Mouse (Mus musculus) hindbrain, embryonic 15.5 days (tissue): ENCODE data around the gene Fbxo34. TPM values are rescaled to one million over a fixed set of nuclear protein-coding genes. Genes with fewer than 3 reads are reported as not detected.

Experiments
- ATAC-seq: fragments of 200-750 bp; cut with Nextera tagmentation; 2 replicates; pipeline ENCODE4 v1.8.0; 2017; ENCODE audit warnings: low read depth, moderate number of reproducible peaks, moderate TSS enrichment; ENCODE audit not compliant: low FRiP score
- H3K27ac ChIP-seq: fragments of 300-500 bp; sonication (generic); replicated peaks from 2 replicates; pipeline ENCODE4 v1.5.1; 2015; ENCODE audit warnings: mild to moderate bottlenecking, inconsistent platforms
- H3K27me3 ChIP-seq: fragments of 300-500 bp; sonication (generic); 2 replicates; pipeline ENCODE4 v1.6.1; 2015; ENCODE audit warnings: control low read depth, inconsistent platforms
- H3K36me3 ChIP-seq: fragments of 300-500 bp; sonication (generic); 2 replicates; pipeline ENCODE4 v1.6.1; 2015; ENCODE audit warnings: control low read depth, inconsistent platforms
- H3K4me1 ChIP-seq: fragments of 300-500 bp; sonication (generic); replicated peaks from 2 replicates; pipeline ENCODE4 v1.6.1; 2015; ENCODE audit warnings: control low read depth, inconsistent platforms
- H3K4me2 ChIP-seq: fragments of 300-500 bp; sonication (generic); 2 replicates; pipeline ENCODE4 v1.6.1; 2015; ENCODE audit warnings: moderate library complexity, mild to moderate bottlenecking, inconsistent platforms
- H3K4me3 ChIP-seq: fragments of 300-500 bp; sonication (generic); 2 replicates; pipeline ENCODE4 v1.5.1; 2015; ENCODE audit warnings: mild to moderate bottlenecking, inconsistent platforms
- H3K9ac ChIP-seq: fragments of 300-500 bp; sonication (generic); 2 replicates; pipeline ENCODE4 v1.6.1; 2015; ENCODE audit warnings: inconsistent platforms
- H3K9me3 ChIP-seq: fragments of 300-500 bp; sonication (generic); 2 replicates; pipeline ENCODE4 v1.6.1; 2016; ENCODE audit warnings: control low read depth, inconsistent platforms
- WGBS: fragments of 180-500 bp; shearing (Covaris S2); methylation state at CpG from one replicate; pipeline ENCODE4 v1.1.7; 2015; 5-methylcytosine and 5-hydroxymethylcytosine counted together
- polyA plus RNA-seq: library from polyadenylated mRNA; unstranded; fragments of >200 nt; fragmentation: Nextera tagmentation; extraction: Ambion mirVana; gene quantifications from 2 replicates; pipeline ENCODE4 v1.2.1, GENCODE M21; 2015

The Fbxo34 gene
- polyA plus RNA-seq, 1 experiment from 2014 or later: 31.4 TPM

DNA sequence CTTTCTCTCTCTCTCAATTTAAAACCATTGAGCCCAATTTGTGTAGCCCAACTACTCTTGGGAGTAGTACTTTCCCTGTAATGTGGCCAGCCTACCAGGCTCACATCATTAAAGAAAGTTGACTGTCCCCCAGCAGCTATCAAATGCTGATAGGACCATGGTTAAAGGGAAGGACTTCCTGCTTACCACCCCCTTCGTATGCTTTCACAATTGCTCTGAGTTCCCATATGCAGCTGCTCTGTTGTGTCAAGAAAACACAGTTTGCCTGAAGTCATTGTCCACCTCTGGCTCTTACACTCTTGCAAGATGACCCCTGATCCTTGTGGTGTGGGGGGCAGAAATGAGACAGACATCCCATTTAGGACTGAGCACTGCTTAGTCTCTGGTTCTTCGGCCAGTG lies 5.3 kb upstream of the Fbxo34 start:
- Histone ChIP-seq H3K27ac (no peak overlapping the region), H3K27me3 (no peaks in the 10 kb centered on the region), H3K4me3 (no peak overlapping the region), H3K4me2 (no peak overlapping the region), H3K36me3 (no peaks in the 10 kb centered on the region), H3K9ac (no peak overlapping the region), H3K4me1 (no peaks in the 10 kb centered on the region), H3K9me3 (no peaks in the 10 kb centered on the region)
- no peak for ATAC-seq
- 72% methylated on average over 2 of the region's 2 CpGs for WGBS

DNA sequence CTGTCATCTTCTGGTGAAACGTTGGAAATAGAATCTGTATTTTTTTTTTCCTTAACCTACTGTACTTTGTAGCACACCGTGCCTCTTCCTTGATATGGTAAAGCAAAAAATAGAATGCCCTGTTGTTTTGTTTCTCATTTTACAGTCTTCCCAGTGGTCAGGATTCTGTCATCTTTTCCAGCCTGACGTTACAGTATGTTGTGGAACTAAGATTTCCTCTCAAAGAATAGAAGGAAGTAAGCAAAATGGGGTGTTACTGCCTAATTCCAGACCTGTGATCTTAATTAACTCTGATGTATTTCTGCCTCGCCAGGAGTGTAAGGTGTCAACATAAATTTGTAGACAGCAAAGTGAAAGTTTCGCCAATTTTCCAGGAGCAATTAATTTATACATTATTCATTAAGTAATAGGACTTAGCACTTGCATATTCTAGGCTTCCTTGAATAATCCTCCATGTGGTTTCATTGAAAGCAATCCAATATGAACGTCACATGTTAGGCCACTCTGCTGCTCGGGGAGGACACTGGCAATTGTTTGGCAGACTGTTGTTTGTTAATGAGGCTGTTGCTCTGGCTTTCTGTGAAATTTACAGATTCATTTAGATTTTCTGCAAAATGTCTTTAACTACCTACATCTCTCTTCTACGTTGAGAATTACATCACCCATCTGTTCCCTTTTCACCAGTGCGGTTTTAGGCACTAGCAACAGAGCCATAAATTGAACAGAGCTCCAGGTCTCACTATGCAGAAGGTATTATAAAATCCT lies 4.7 kb upstream of the Fbxo34 start:
- no peak overlapping the region for H3K4me3 ChIP-seq
- no peaks in the 10 kb centered on the region for H3K4me1 ChIP-seq
- no peak for ATAC-seq
- 67% methylated on average over 9 of the region's 9 CpGs for WGBS
- H3K36me3 ChIP-seq: no peaks in the 10 kb centered on the region
- H3K9ac ChIP-seq: no peak overlapping the region
- H3K9me3 ChIP-seq: no peaks in the 10 kb centered on the region
- H3K27ac ChIP-seq: no peak overlapping the region
- H3K4me2 ChIP-seq: no peak overlapping the region
- H3K27me3 ChIP-seq: no peaks in the 10 kb centered on the region

DNA sequence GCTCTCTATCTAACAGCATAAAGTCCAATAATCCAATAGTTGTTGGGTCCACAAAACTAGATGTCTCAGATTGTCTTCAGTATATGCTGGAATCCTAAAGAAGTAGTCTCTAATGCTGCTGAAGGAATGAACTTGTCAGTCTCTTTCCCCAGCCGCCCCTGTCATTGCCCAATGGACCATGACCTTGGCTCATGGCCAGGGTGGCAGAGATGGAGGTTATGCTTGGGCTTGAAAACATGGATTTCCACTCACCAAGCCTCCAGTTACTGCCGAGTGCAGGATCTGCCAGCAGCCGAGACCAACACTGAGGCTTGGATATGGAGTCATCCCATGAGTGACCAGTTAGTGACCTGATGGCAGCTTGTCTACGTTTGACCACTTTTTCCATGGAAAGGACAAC lies 9.3 kb downstream of the Fbxo34 start:
- no peaks in the 10 kb centered on the region for H3K27me3 ChIP-seq
- no peak overlapping the region for H3K4me2 ChIP-seq
- 79% methylated on average over 4 of the region's 4 CpGs for WGBS
- H3K4me3 ChIP-seq: no peak overlapping the region
- no peaks in the 10 kb centered on the region for H3K4me1 ChIP-seq
- no peak overlapping the region for H3K9ac ChIP-seq
- H3K36me3 ChIP-seq: no peaks in the 10 kb centered on the region
- no peaks in the 10 kb centered on the region for H3K9me3 ChIP-seq
- no peak for ATAC-seq
- no peak overlapping the region for H3K27ac ChIP-seq

DNA sequence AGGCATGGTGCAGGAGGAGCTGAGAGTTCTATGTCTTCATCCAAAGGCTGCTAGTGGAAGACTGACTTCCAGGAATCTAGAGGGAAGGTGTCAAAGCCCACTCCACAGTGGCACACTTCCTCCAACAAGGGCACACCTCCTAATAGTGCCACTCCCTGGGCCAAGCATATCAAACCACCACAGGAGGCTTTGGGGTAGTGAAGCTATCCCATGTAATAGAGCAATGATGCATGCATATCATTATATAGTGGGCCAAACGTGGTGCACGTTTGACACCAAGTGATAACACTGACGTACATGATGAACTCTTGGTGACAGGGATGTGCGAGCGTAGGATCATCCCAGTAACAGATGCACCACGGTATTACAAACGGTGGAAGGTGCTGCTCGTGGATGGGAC lies 11.8 kb downstream of the Fbxo34 start:
- Histone ChIP-seq H3K9me3 (no peaks in the 10 kb centered on the region), H3K27ac (no peak overlapping the region), H3K36me3 (no peaks in the 10 kb centered on the region), H3K4me2 (no peak overlapping the region), H3K9ac (no peak overlapping the region), H3K4me3 (no peak overlapping the region), H3K4me1 (no peaks in the 10 kb centered on the region), H3K27me3 (no peaks in the 10 kb centered on the region)
- no peak for ATAC-seq
- WGBS: 92% methylated on average over 8 of the region's 8 CpGs

DNA sequence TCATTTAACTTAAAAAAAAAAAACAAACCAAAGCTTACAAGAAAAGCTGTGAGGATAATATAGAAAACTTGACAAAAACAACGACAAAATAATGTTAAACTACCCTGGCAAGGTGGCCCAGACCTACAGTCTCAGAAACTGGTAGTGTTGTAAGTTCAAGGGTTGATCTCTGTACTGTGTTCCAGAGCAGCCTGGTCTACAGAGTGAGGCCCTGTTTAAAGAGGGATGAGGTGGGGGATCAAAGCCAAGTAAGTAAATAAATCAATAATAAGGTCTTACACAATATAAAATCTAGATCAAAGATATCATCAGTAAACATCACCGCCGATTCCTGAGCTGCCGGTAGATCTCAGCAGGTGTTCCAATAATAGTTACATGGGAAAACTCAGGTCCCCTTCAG lies 12.2 kb downstream of the Fbxo34 start:
- H3K9ac ChIP-seq: no peak overlapping the region
- 82% methylated on average over 4 of the region's 4 CpGs for WGBS
- no peaks in the 10 kb centered on the region for H3K4me1 ChIP-seq
- no peak for ATAC-seq
- H3K27me3 ChIP-seq: no peaks in the 10 kb centered on the region
- H3K4me3 ChIP-seq: no peak overlapping the region
- H3K9me3 ChIP-seq: no peaks in the 10 kb centered on the region
- H3K27ac ChIP-seq: no peak overlapping the region
- H3K4me2 ChIP-seq: no peak overlapping the region
- H3K36me3 ChIP-seq: no peaks in the 10 kb centered on the region

DNA sequence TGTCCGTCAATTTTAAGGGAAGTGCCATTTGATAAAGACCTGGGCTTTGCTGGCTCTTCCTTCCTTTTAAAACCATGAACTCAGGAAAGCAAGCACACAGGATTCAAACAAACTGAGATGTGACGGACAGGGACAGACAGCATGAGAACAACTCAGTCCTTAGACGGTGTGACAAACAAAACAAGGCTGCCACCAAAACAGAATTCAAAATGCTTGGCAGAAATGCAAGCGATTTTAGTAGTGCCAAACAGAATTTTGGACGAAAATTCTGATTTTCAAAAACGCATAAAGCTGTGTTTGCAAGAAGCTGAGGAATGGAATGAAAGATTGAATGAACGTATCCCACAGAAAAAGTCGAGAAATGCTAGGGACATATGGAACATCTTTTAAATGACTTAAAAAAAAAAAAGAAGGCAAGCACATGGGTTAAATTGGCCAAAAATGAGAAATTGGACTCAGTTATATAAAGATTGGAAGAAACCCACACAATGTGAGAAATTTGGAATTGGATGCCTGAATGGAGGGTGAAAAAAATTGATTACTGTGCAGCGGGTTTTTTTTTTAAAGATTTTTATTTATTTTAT lies 12.7 kb downstream of the Fbxo34 start:
- H3K36me3 ChIP-seq: no peaks in the 10 kb centered on the region
- WGBS: 86% methylated on average over 9 of the region's 9 CpGs
- H3K27ac ChIP-seq: no peak overlapping the region
- H3K9ac ChIP-seq: no peak overlapping the region
- H3K4me2 ChIP-seq: no peak overlapping the region
- no peak for ATAC-seq
- H3K4me1 ChIP-seq: no peaks in the 10 kb centered on the region
- no peak overlapping the region for H3K4me3 ChIP-seq
- H3K27me3 ChIP-seq: no peaks in the 10 kb centered on the region
- no peaks in the 10 kb centered on the region for H3K9me3 ChIP-seq

DNA sequence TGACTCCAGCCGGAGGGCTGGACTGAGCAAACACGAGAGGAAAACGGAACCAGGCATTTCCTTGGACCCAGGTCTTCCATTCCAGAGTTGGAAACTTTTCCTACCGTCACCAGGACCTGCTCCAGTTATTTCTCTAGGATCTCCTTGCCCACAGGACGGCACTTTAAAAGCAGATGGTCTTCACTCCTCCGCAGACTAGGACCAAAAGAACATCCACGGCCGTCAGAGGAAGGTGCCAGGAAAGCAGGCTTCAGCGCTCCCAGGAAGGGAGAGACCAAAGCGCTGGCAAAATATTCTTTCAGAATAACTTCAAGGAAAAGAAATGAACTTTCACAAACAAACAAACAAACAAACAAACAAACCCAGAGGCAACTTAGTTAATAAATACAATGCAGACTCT lies 14.2 kb downstream of the Fbxo34 start:
- no peak overlapping the region for H3K4me2 ChIP-seq
- no peaks in the 10 kb centered on the region for H3K9me3 ChIP-seq

DNA sequence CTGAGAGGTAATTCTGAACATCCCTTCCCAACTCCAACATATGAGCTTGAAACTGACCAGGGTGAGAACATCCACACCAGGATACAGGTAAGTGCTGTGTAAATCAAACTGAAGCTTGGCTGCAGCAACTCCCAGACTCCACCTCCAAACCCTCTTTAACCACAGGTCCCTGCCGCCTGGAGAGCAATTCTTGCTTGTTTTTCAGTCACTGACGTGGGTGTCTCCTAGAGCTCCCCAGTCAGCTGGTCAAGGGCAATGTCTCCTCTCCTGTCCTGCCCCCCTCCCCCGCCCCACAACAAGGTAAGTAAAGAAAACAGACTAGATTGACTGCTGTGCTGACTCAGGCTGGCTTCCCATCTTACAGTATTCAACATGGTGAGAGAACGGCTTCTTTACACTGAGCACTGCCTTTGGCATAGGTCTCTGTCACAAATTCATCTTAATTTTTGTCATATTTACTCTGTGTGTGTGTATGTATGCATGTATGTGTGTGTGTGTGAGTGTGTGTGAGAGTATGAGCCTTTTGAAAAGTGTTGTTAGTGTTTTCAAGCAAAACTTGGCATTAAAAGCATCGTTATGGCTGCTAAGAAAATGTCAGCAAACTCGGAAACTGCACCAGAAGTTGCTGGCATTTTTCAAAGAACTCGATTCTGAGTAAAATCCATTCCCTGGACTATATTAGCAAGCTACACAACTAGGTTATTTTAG lies 15.4 kb downstream of the Fbxo34 start:
- Histone ChIP-seq H3K4me1 (no peaks in the 10 kb centered on the region), H3K4me2 (no peak overlapping the region), H3K4me3 (no peak overlapping the region), H3K27ac (no peak overlapping the region), H3K27me3 (no peaks in the 10 kb centered on the region), H3K9me3 (no peaks in the 10 kb centered on the region), H3K9ac (no peak overlapping the region), H3K36me3 (no peaks in the 10 kb centered on the region)
- 58% methylated on average over 7 of the region's 7 CpGs for WGBS
- no peak for ATAC-seq

More for the DNA sequence above, 14.2 kb downstream of the Fbxo34 start:
- Histone ChIP-seq H3K9ac (no peak overlapping the region), H3K27me3 (no peaks in the 10 kb centered on the region), H3K36me3 (no peaks in the 10 kb centered on the region), H3K27ac (no peak overlapping the region), H3K4me1 (no peaks in the 10 kb centered on the region), H3K4me3 (no peak overlapping the region)
- ATAC-seq: no peak
- WGBS: 85% methylated on average over 10 of the region's 10 CpGs

DNA sequence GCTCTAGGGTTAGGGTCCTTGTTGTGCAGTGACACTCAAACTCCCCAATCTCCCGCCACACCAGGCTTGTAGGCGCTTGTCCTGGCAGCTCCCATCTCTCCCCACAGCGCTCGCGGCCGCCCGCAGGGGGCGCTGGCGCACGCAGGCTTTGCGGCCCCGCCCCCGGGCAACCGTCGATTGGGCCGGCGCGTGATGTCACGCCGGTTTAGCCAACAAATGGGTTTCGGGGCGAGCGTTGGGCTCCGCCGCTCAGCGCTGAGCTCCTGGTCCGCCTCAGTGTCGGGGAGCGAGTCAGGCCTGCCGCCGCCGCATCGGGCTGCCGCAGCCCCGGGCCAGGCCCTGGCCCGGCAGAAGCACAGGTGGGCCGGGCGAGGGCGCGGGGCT lies 22.1 kb downstream of the Fbxo34 start:
- no peaks in the 10 kb centered on the region for H3K27me3 ChIP-seq
- H3K27ac ChIP-seq: peak overlapping the region; percentile 92
- WGBS: 0% methylated on average over 35 of the region's 40 CpGs
- no peaks in the 10 kb centered on the region for H3K9me3 ChIP-seq
- peak overlapping the region; percentile 94 for H3K9ac ChIP-seq
- H3K36me3 ChIP-seq: no peaks in the 10 kb centered on the region
- peak overlapping the region; percentile 79 for H3K4me3 ChIP-seq
- H3K4me2 ChIP-seq: peak overlapping the region; percentile 63
- peak; percentile 96 for ATAC-seq
- peaks cover 16% of the 10 kb centered on the region for H3K4me1 ChIP-seq

DNA sequence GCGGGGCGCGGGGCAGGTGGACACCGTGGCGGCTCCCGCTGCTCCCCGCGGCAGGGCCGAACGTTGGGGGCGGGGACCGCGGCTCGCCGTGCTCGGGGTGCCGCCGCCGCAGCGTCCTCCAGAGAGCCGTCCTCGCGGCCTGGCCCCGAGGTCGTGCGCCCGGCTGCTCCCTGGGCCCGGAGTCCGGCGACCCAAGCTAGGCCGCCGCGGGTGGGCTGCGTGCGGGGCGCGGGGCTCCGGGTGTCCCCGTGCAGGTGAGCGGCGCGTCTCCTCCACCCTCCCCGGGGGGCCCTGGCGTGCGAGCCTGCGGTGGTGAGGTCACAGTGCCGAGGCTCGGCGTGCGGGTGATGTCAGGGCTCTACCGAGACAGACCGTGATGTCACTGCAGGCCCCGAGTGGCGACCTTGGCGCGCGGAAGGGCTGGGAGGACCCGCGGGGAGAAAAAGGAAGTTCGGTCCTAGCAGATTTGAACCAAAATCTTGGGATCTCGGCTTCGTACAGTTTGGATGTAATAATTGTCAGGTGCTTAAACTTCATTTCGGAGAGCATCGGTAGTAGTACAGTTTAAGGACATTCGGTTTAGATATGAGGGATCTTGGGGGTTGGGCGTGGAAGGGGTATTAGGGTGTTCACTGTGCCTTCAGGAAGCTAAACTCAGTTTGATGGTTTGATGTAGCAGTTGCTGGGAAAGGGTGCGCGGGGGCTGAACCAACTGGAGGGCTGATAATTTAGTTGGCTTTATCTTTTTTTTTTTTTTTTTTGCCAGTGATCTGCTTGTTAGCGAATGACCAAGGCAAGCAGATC lies 22.7 kb downstream of the Fbxo34 start:
- Histone ChIP-seq H3K27me3 (no peaks in the 10 kb centered on the region), H3K36me3 (no peaks in the 10 kb centered on the region), H3K4me3 (peak overlapping the region; percentile 79), H3K27ac (peak overlapping the region; percentile 92), H3K9ac (peak overlapping the region; percentile 94), H3K4me2 (peak overlapping the region; percentile 63), H3K9me3 (no peaks in the 10 kb centered on the region), H3K4me1 (peaks cover 16% of the 10 kb centered on the region)
- WGBS: 2% methylated on average over 69 of the region's 69 CpGs
- ATAC-seq: peak; percentile 75

DNA sequence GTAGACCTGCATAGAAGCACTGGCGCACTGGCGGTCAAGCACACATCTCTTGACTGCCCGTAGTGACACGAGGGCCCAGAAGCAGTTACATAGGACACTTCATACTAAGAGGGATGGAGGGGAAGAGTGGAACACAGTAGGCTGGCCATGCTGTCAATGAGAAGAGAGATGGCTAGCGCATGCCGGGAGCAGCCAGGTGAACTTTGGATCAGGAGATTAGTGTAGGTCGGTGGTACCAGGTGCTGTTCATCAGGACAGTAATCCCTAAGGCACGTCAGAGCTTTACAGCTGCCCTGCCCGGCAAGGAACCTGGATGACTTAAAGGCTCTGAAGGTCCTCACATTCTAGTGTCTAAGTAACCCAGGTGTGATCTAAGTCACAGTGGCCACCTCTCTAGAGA lies 23.7 kb downstream of the Fbxo34 start:
- 89% methylated on average over 9 of the region's 9 CpGs for WGBS
- Histone ChIP-seq H3K4me3 (peak overlapping the region; percentile 79; the same call in 1 of the 2 replicates), H3K9me3 (no peaks in the 10 kb centered on the region), H3K36me3 (no peaks in the 10 kb centered on the region), H3K4me2 (peak overlapping the region; percentile 63), H3K9ac (no peak overlapping the region), H3K27ac (no peak overlapping the region), H3K4me1 (peaks cover 16% of the 10 kb centered on the region), H3K27me3 (no peaks in the 10 kb centered on the region)
- no peak for ATAC-seq
